Mouse (Mus musculus): ENCODE data around the gene Bcas2.
"Not testable (repeated sequence)": the region's sequence is repeated elsewhere in the genome, so short reads cannot be mapped to it uniquely, and the experiment has no call there.

The Bcas2 gene

DNA sequence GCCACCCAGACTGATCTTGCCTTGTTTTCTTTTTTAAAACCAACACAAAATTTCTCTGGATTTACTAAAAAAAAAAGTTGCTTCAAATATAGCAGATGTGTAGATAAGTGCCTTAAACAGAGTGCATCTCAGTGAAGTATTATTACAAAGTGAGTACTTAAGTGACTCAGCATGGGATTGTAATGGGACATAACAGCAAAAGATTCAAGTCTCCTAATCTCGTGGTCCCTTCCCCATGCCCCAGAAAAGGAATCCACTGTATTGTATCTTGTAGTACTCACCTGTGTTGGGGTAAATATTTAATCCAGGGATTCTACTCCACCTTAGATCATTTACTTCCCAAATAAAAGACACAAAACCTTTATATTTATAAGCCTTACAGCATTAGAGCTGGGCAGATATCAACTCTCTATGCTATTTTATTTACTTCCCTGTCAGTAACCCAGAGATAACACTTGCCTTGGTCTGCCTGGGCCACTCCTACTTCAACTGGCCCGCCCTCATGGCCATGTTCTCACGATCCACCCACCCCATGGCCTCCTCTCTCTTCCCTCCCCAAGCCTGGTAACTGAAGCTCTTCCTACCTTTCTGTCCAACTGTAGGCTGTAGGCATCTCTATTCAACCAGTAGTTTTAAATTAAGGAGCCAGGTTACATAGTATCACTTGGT, 12.1 kb upstream of the Bcas2 start:
- DNase-seq (ENCODE audit: low spot score), result no peak

DNA sequence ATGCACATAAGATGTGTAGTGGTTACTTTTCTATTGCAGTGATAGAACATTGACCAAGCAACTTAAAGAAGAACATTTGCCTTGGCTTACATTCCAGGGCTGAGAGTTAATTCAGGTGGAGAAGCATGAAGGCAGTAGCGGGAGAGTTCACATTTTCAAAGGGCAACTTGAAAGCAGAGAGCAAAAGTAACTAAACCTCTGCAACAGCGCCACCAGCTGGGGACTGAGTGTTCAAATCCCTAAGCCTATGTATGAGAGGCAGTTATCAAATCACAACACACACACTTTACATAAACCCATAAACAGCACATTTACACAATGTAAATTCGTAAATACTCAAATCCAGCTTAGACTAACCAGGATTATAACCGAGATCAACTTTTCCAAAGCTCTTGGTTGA, 1.7 kb upstream of the Bcas2 start:
- DNase-seq (ENCODE audit: low spot score), result peak; percentile 34

DNA sequence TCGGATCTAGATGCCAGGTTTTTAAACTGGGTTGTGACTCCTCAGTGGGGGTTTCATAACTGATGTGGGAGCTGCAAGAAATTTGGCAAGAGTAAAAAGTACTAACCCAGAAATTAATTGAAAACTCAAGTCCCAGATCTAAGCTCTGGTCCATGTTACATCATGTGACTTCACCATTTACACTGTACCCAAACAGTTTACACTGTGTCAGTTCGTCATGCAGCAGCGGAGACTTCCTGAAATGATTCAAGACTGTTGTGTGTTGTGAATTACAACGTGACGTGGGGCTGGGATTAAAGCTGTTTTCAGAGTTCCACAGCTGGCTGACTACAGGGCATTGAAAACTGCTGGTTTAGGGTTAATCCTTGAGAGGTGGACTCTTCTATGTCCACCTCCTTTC, 1.2 kb downstream of the Bcas2 start:
- no peak for DNase-seq (ENCODE audit: low spot score)

DNA sequence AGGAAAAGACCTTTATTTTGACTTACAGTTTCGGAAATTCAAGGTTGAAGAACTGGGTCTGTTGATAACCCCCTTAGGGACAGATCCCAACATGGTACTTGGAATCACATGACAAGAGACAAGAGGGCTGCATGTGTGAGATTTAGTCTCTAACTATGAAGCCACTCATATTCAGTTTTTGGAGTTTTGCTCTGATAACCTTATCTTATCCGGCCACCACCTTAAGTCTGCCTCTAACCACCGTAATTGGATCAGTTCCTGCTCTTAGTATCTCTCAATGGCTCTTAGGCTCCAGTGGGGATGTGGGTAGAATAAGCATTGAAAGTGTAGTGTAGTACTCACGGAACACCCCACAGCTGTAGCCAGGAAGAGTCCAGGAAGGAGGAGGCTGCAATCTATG, 5.3 kb downstream of the Bcas2 start:
- no peak for DNase-seq (ENCODE audit: low spot score)

DNA sequence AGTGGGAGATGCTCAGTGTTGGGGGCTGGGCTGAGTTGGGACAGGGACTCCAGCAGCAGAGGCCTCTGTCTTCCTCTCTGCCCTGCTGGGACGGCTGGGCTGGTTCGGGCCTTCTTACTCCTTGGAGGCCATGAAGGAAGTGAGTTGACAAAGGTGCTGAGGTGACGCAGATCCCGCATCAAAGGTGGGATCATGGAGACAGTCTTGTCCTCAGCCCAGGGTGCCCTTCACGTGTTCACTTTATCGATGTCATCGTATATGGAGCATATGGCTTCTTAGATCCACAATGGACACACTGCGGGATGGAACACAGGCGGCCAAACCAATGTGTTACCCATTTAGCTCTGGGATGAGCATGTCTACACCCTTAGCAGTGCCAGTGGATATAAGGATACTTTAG, 8.1 kb downstream of the Bcas2 start:
- DNase-seq (ENCODE audit: low spot score), result no peak

GRCm38 (mm10) chr3:103181171-103181570, 9.7 kb downstream of the Bcas2 start:
- no peak for DNase-seq (ENCODE audit: low spot score)

GRCm38 (mm10) chr3:103182821-103183220, 11.4 kb downstream of the Bcas2 start:
- DNase-seq (ENCODE audit: low spot score), result no peak

DNA sequence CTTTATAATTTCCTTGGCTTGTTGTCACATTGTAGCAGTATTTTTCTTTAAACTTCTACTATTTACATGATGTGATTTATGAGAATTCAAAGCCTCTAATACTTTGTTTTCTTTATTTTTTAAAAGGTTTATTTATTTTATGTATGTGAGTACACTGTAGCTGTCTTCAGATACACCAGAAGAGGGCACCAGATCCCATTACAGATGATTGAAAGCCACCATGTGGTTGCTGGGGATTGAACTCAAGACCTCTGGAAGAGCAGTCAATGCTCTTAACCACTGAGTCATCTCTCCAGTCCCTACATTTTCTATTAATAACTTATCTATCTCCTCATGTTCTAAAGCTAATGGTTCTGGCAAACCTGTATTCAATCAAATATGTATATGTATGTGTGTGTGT, 13.0 kb downstream of the Bcas2 start:
- DNase-seq (ENCODE audit: low spot score), result not testable (repeated sequence)

- no peak for DNase-seq (ENCODE audit: low spot score)
Observed at GRCm38 (mm10) chr3:103188451-103188850, 17.0 kb downstream of the Bcas2 start.

- no peak for DNase-seq (ENCODE audit: low spot score)
Observed at GRCm38 (mm10) chr3:103188856-103189255, 17.4 kb downstream of the Bcas2 start.

GRCm38 (mm10) chr3:103192161-103192560, 20.7 kb downstream of the Bcas2 start:
- DNase-seq (ENCODE audit: low spot score), result no peak

GRCm38 (mm10) chr3:103193186-103193585, 21.7 kb downstream of the Bcas2 start:
- DNase-seq (ENCODE audit: low spot score), result no peak

DNA sequence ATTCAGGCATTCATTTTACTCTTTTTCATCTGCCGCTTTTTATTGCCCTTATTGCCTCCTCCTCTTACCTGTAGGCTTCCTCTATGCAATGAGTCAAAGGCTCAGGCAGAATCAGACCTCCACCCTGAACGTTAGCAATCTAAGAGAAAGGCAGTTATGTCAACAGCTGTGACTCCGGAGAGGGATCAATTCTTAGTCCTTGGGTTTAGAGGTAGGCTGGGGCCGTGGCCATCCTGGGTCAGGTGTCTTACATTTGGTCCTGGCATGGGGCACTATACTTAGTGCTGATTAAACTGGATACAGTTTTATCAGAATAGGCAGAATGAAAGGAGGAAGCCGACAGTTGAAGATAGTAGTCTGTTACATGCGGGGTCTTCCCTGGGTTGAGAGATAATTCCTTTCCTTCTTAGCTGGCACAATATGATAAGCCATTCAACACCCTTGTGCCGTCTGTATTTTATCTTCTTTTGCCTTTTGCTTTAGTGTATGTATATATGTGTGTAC, 24.9 kb downstream of the Bcas2 start:
- no peak for DNase-seq (ENCODE audit: low spot score)

DNA sequence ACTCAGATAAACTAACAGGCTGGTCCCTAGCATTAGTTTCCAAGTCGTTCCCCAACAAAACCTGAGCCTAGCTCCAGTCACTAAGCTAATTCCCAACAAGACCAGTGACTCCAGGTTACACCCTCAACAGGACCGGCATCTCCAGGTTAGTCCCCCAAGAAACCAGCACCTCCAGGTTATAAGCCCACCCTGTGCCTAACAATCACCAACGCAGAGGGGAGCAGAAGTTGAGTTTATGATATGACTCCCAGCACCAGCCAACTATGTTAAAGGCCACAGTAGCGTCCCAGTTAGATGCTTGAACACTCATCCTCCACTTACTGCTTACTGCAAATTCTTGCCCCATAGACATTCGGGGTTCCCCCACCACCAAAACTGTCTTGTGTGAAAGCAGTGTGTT, 27.9 kb downstream of the Bcas2 start:
- no peak for DNase-seq (ENCODE audit: low spot score)

DNA sequence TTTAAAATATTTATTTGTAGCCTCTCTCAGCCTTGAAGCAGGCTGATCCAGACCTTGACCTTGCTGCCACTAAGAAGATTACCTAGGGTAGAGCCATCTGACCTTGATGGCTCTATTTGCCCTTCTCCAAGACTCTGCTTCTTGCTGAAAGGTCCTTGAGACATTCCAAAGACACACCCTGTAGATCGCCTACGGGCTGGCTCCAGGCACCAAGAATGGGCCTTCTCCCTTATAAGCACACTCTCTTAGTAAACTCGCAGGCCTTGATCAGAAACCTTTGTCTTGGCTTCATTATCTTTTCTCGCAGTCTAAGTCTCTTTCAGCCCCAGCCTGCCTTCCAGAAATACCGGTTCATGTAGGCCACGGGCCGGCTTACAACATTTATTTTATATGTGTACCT, 29.6 kb downstream of the Bcas2 start:
- DNase-seq (ENCODE audit: low spot score), result not testable (repeated sequence)

GRCm38 (mm10) chr3:103203554-103203953, 32.1 kb downstream of the Bcas2 start:
- DNase-seq (ENCODE audit: low spot score), result no peak

DNA sequence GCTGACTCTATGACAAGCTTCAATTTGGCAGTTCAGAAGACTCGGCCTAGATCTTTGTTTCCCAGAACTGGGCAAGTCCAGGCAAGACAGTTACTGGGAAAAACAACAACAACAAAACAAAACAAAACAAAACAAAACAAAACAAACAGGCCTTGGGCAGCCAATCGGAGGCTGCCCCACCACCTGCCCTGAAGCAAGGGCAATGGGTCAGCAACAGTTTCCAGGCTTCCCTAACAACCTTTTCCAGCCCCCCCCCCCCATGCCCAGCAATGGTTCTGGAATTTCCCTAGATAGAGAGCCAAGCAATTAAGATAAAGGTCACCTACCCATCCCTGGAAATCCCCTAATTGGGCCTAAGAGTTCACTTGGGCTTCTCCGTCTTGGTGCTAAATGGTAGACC, 33.0 kb downstream of the Bcas2 start:
- DNase-seq (ENCODE audit: low spot score), result no peak

DNA sequence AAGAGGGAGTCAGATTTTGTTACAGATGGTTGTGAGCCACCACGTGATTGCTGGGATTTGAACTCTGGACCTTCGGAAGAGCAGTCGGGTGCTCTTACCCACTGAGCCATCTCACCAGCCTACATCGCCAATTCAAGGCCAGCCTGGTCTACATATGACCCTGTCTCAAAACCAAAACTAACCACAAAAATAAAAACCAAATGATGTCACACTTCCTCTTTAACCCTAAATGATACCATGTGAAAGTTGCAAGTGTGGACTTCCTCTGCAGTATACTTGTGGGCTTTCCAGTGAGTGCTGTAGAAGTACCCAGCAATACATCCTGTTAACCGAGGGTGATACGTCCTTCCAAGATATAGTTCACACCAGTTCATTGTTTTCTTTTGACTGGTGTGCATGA, 34.9 kb downstream of the Bcas2 start:
- DNase-seq (ENCODE audit: low spot score), result no peak

- DNase-seq (ENCODE audit: low spot score), result no peak
Observed at GRCm38 (mm10) chr3:103207749-103208148, 36.3 kb downstream of the Bcas2 start.

- no peak for DNase-seq (ENCODE audit: low spot score)
Observed at GRCm38 (mm10) chr3:103208237-103208636, 36.8 kb downstream of the Bcas2 start.

GRCm38 (mm10) chr3:103211101-103211500, 39.6 kb downstream of the Bcas2 start:
- DNase-seq (ENCODE audit: low spot score), result no peak

GRCm38 (mm10) chr3:103212142-103212541, 40.7 kb downstream of the Bcas2 start:
- no peak for DNase-seq (ENCODE audit: low spot score)

DNA sequence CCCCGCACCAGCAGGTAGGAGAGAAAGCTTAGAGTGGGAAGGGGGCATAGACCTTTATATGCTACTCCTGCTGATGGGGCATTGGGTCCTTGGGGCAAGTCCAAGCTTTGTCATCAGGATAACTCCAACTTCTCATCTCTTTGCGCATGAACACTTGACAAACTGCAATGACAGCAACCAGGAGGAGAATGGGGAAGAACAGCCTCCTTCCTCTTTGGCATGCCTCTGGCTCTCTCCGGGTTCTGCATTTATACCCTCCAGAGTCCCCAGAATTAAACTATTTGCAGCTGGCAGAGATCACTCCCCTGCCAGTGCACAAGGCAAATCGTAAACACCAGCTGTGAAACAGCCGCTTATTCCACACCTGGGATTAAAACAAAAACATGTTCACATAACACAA, 42.1 kb downstream of the Bcas2 start:
- no peak for DNase-seq (ENCODE audit: low spot score)

DNA sequence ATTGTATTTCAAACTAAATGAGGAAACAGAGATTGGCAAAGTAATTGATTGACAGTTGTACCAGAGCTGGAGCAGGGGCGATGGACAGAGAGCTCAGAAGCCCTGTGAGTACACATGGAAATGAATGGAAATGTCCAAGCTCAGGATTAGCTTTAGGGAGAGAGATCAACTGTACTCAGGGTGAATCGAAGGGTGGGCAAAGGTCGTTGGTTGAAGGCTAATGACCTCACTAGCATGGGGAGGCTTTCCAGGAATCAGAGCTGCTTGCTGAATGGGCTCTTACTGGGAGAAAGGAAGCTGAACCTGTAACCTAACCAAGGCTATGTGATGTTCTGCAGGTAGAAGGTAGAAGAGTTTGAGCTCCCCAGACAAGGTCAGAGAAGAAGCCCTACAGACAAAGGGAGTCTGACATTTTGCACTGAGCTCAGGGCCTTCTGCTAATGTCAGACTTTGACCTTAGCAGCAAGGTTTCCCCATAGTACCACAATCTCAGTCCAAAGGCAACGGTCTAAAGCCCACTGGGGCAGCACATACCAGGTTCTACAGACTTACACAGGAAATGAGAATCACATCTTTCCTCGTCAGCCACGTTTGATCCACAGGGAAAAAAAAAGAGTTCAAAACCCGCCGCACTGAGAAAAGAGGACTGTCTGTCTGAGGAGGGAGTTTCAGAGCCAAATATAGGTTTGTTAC, 43.3 kb downstream of the Bcas2 start:
- DNase-seq (ENCODE audit: low spot score), result no peak

Data from ovary, adult 18-20 months (tissue).